Mouse (Mus musculus) cerebellum, adult 9-10 months (tissue): ENCODE measurements around the gene Lilrb4a.
"Not testable (repeated sequence)": the region's sequence is repeated elsewhere in the genome, so short reads cannot be mapped to it uniquely, and the experiment has no call there.

Experiments used
- DNase-seq: peaks from one replicate; pipeline ENCODE4 v3.0.0; 2022

Gene Lilrb4a

DNA sequence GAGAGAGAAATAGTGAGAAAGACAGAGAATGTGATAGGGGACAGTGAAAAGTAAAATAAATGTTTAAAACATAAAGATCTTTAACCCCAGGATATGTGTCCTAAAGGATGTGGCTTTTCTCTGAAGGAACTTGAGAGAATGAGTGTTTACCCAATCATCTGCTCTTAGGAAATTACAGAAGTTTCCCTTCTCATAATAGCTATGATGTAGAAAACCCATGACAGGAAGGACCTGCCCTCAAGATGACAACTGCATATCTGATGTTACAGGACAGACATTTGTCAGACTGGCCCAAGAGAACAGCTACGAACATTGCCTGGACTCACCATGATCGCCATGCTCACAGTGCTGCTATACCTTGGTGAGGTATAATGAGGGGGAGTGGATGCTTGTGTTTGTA, at the start of gene Lilrb4a:
Gene Lilrb4a, plus strand, starts transcription at position 266 of the 400 bp plus-strand sequence.
- not testable (repeated sequence) for DNase-seq

GRCm38 (mm10) chr10:51451610-51452009, 39.1 kb upstream of the Lilrb4a start:
- DNase-seq, result no peak

DNA sequence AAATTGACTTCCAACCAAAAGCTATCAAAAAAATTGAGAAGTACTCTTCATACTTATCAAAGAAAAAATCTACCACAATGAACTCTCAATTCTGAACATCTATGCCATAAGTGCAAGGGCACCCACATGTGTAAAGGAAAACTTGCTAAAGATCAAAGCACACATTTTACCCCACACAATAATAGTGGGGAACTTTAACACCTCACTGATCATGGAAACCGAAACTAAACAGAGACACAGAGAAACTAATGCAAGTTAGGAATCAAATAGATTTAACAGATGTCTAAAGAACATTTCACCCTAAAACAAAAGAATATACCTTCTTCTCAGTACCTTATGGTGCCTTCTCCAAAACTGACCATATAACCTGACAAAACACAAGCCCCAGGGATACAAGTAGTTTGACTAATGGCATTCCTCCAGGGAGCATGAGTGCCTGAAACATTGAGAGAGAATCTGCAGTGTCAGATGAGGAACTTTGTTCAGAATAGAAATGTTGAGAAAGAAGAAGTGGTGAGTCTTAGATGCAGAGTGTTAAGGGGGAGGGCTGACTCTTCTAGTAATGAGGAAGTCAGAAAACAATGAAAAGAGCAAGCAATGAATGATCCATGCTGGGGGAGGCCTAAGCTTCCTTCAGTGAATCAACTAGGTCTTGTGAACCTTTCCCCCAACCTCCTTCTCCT, 37.0 kb upstream of the Lilrb4a start:
- no peak for DNase-seq

- no peak for DNase-seq
Measured at GRCm38 (mm10) chr10:51454365-51454764, 36.4 kb upstream of the Lilrb4a start.

DNA sequence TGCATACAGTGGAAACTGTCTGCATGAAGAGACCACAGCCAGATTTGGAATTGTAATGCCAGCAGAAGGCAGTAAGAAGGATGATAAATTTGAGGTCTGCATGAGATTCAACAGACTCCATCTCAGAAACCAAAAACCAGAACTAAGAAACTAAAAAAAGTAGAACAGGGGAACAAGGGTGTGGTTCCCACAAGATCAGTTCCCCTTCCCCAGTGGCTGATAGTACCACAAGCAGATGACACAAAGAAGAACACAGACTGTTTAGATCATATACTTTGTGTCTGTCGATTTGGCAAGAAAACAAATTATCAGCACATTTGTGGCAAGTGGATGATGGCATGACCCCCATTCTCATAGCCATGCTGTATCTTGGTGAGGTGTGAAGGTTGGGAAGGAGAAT, 35.0 kb upstream of the Lilrb4a start:
- no peak for DNase-seq

- no peak for DNase-seq
Measured at GRCm38 (mm10) chr10:51456369-51456768, 34.4 kb upstream of the Lilrb4a start.

DNA sequence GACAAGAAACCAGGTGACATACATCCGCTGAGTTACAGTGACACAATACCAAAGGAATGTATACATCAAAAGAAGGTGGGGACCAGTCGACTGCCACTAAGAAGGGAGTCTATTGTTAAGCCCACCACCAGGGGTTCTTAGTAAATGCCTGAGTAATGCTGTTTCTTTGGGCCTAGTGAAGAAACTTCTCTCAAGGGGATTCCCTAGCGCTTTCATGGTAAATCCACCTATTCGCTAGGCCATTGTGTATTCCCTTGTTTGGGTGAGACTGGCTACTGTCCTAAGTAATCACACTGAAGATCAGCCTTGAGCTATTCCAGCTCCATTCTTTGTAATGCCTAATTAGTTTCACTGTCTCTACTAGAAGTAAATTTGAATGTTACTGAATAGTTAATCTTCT, 27.0 kb upstream of the Lilrb4a start:
- DNase-seq, result not testable (repeated sequence)

DNA sequence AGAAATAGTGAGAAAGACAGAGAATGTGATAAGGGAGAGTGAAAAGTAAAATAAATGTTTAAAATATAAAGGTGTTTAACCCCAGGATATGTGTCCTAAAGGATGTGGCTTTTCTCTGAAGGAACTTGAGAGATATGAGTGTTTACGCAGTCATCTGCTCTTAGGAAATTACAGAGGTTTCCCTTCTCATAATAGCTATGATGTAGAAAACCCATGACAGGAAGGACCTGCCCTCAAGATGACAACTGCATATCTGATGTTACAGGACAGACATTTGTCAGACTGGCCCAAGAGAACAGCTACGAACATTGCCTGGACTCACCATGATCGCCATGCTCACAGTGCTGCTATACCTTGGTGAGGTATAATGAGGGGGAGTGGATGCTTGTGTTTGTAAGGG, 10.4 kb upstream of the Lilrb4a start, which contains the start of the genes Gm49339 and Lilr4b:
Gene Gm49339, plus strand, starts transcription at position 216 of the 400 bp plus-strand sequence.
Gene Lilr4b, plus strand, starts transcription at position 236 of the 400 bp plus-strand sequence.
- DNase-seq, result not testable (repeated sequence)

DNA sequence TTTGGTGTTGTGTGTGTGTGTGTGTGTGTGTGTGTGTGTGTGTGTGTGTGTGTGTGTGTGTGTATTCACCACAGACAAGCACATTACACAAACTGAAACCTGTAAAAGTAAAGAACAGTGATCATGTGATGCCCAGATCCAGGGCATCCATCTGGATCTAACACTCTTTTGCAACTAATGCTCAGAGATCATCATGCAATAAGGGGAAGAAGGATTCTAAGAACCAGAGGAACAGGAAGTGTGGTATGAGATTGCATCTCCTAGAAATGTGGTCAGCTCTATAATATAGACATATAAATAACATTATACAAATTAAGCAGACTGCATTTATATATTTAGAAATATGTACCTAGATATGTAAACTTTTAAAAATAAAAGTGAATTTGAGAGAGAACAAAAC, 29.3 kb downstream of the Lilrb4a start:
- no peak for DNase-seq

- no peak for DNase-seq
Measured at GRCm38 (mm10) chr10:51521453-51521852, 30.7 kb downstream of the Lilrb4a start.

- DNase-seq, result no peak
Measured at GRCm38 (mm10) chr10:51526090-51526489, 35.3 kb downstream of the Lilrb4a start.

GRCm38 (mm10) chr10:51526633-51527032, 35.9 kb downstream of the Lilrb4a start:
- DNase-seq, result no peak

DNA sequence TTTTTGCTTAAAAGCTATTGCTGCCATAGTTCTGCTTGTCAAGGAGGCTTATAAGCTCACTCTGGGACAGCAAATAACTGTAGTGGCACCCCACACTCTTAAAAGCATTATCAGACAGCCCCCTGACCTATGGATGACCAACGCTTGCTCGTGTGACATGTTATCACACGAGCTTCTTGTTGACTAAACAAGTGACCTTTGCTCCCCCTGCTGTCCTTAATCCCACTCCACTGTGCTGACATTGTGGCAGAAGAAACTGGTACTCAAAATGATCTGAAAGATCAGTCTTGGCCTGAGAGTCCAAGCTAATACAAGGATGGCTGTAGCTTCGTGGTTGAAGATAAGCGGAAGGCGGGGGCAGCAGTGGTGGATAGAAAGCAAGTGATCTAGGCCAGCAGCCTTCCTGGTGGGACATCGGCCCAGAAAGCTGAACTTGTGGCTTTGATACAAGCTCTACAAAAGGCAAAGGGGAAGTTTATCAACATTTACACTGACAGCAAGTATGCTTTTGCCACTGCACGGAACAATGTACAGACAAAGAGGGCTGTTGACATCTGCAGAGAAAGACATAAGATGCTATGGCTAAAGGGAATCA, 38.2 kb downstream of the Lilrb4a start:
- DNase-seq, result no peak

- DNase-seq, result no peak
Measured at GRCm38 (mm10) chr10:51529497-51529896, 38.7 kb downstream of the Lilrb4a start.

GRCm38 (mm10) chr10:51530813-51531212, 40.1 kb downstream of the Lilrb4a start:
- no peak for DNase-seq
